Mouse (Mus musculus): ENCODE results near the gene Pigx.
A peak's percentile ranks its signal among the peaks of the same experiment; 100 is the strongest.

Gene Pigx

DNA sequence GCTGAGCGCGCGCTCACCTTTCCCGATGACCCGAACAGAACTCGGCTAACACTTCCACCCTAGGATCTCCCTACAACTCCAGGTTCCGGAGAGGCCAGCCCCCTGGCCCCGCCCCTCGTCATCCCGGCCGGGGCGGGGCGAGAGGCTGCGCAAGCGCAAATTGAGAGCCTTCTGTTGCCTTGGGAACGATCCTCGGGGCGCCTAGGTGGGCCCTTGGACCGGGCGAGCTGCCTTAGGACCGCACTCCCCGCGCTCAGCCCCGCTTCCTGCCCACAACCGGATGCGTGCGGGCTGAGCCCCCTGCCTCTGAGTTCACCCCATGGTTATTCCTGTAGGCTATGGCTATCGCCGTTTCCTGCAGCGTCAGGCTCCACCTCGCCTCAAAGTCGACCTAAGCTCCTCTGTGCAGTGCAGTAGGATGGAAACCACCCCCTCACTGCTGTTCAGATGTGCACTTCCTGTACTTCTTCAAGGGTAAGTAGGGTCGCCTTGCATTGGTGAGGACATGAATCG, at the start of gene Pigx, which contains the start of gene Cep19:
Gene Pigx, minus strand, starts transcription at position 103 of the 513 bp plus-strand sequence.
Gene Cep19, plus strand, starts transcription at position 163 of the 513 bp plus-strand sequence.
- DNase-seq (ENCODE audit: low spot score) = peak; percentile 92

DNA sequence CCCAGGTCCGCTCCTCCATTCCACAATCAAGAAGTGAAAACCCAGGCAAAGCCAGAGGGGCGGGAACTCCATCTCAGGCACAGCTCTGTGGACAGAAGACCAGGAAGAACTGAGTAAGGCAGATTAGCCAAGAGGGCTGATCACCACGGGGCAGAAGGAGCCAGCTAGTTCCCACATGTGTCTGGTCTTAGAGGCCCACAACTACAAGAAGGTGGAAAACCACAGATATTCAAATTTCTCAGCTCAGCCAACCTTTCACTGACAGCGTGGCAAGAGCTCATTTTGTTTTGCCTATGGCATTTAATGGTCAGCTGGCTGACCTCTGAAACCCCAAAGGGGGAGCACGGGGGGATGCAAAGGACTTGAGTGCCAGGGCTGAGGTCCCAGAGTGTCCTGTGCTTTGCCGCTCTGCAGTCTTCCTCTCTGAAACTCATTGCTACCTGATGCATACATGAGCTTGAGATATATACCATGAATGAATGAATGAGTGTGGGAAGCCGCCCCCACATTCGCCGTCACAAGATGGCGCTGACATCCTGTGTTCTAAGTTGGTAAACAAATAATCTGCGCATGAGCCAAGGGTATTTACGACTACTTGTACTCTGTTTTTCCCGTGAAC, 48.2 kb upstream of the Pigx start:
- no peak for DNase-seq (ENCODE audit: low spot score)

DNA sequence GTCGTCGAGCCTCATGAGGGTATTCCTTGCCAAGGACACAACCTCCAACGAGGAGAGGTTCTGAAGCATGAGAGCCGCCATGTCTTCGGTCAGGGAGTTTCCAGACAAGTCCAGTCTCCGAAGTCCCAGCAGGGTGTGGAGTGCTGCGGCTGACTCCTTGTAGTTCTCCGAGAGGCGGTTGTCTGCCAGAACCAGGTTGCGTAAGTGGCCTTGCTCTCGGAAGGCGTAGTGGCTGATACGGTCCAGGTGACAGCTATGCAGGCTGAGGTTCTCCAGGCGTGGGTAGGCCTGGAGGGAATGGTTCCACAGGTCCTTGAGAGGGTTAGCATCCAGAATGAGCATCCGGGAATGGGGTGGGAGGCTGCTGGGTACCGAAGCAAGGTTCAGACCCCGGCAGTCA, 45.1 kb upstream of the Pigx start:
- DNase-seq (ENCODE audit: low spot score) = no peak

DNA sequence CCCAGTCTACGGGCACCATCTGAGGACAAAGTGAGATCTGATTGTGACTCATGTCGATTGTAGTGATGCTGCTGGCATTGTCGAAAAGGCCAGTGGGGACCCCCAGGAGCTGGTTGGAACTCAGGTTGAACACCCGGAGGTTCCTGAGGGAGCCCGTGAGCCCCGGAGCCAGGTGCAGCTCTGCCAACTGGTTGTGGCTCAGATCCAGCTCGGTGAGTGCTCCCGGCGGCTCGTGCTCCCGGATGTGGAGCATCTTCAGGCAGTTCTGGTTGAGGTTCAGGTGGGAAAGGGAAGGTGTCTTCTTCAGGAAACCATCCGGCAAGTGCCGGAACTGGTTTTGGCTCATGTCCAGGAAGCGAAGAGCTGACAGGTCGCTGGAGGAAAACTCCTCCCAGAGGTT, 44.2 kb upstream of the Pigx start:
- DNase-seq (ENCODE audit: low spot score) = no peak

DNA sequence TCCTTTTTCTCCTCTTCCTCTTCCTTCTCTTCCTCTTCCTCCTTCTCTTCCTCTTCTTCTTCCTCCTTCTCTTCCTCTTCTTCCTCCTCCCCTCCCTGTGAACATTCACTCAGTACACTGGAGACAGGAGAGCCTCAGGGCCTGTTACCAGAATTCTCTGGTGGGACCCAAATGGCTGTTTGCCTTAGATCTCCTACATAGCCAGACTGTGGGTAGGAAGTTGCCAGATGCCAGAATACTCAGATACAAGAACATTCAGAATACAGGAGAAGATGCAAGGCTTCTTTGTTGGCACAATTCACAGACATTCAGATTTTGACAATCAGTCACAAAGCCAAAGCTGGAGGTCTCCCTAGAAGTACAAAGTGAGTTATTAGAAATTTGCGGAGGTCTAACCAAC, 39.4 kb upstream of the Pigx start:
- DNase-seq (ENCODE audit: low spot score) = no peak

DNA sequence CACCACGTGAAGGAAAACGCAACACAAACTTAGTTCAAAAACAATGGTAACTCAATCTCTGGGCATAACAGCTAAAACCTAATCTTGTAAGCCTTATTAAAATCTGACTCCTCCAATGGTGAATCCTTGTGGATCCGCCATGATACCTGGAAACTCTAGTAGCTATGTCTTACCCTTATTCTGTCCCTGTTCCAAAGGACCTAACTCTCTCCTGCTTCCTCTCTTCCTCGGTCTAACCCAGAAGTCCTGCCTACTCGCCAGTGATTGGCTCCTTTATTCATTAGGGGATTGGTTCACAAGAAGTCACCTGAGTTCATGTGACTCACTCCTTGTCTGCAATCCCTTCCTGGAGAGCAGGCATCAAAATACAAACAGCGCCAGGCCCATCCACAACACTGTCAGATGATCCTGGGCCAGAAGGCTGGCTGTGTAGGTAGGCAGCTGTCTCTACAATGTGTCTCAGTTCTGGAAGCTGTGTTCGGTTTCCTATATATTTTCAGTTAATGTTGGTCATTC, 36.4 kb upstream of the Pigx start:
- no peak for DNase-seq (ENCODE audit: low spot score)

DNA sequence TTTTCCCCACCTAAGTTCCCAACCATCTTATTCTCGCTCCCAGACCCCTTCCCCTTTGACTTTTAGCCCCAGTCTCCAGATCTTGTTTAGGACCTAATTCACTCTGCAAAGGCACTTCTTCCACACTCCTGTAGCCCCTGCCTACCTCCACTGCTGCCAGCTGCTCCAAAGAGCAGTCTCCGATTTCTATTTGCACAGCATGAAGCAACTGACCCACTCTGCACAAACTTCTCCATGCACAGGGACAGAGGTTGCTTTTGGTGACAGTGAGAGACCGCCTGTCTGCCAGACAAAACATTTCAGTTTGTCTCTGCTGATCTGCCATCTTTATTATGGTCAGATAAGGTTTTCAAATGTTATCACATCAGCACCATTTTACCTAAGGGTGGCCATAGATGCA, 33.6 kb upstream of the Pigx start:
- DNase-seq (ENCODE audit: low spot score) = no peak

DNA sequence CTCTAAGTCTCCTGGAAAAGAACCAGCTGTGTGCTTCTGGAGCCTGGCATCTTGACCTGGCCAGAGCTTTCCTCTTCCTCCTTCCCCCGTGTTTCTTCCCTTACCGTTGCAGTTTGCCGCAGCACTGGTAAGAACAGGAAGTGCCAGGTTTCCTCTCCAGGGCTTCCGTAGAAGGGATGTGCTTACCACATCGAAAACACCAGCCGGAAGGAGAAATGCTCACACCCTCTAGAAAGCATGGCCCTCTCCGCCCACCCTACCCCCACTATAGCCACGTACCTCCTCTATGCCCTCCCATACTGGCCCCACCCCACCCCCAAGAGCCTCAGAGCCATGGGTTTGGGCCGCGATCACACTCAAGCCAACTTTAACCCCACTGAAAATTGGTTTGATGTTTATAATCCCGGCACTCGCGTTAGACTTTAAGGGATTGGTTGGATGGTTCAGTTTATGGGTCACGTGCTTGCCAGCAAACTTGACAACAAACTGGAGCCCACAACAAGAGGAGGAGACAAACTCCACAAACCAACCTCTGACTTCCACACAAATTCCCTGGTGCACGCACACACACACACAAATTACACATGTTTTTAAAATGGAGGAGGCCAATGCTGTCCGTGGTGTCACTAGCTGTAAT, 30.8 kb upstream of the Pigx start:
- no peak for DNase-seq (ENCODE audit: low spot score)

DNA sequence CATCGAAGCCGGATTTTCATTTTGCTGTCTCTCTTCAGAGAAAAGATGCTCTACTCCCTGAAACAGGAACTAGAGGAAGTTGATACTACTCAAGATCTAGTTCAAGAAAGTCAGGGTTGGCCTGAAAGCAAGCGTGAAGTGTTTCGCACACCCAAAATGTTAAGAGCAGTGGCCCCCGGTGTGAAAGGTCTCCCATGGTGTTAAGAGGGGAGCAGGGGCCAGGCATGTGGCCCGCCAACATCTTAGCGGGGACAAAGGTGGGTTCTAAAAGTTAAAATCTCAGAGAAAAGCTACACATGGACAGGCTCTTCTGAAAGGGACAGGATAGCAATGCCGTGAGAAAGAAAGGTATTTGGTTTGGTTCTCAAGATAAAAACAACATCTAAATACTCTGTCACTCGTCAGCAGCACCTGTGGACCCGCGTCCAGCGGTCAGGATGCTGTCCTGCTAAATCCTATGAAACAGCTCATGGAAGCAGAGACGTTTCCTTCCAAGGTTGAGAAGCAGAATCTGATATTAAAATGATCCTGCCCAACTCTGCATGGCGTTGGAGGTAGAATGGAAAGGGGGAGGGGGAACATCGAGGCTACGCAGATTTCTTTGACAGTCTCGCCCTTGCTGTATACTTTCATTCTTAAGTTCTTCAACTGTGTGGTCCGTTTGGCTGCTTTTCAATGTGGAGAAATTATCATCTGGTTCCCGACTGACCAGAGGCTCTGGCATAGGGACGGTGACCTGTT, 30.1 kb upstream of the Pigx start:
- no peak for DNase-seq (ENCODE audit: low spot score)

DNA sequence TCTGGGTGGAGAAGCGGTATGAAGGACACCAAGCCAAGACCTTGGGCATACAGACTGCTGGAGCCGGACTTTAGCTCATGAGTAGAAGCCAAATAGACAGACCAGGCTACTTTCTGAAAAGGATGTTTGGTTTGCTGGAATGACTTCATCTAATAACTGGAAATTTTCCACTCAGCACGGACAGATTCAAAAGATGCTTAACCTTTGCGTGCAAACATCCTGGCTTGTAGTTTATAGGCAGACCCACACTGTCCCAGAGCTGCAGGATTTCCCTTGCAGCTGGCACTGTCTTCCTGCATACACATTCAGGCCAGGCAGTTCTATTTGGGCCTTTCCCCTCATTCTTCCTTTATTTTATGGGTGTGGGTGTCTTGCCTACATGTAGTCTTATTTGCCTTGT, 27.5 kb upstream of the Pigx start:
- DNase-seq (ENCODE audit: low spot score) = no peak

DNA sequence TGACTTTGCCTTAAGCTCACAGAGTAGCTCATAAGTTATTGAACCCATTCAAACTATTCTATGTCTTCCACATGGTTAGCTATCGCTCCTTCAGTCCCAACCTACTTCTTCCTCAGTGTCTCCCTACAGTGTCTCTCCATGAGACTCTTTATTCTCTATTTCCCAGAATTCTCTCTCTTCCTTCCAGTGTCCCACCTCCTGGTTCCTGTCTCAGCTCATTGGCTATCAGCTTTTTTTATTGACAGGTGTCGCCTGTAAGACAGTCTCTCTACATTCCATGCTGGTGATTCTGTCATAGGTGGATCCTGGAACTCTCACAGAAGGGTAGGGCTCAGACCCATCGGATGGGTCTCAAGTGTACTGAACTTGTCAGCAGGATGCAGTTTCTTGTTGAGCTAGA, 25.8 kb upstream of the Pigx start:
- DNase-seq (ENCODE audit: low spot score) = no peak

DNA sequence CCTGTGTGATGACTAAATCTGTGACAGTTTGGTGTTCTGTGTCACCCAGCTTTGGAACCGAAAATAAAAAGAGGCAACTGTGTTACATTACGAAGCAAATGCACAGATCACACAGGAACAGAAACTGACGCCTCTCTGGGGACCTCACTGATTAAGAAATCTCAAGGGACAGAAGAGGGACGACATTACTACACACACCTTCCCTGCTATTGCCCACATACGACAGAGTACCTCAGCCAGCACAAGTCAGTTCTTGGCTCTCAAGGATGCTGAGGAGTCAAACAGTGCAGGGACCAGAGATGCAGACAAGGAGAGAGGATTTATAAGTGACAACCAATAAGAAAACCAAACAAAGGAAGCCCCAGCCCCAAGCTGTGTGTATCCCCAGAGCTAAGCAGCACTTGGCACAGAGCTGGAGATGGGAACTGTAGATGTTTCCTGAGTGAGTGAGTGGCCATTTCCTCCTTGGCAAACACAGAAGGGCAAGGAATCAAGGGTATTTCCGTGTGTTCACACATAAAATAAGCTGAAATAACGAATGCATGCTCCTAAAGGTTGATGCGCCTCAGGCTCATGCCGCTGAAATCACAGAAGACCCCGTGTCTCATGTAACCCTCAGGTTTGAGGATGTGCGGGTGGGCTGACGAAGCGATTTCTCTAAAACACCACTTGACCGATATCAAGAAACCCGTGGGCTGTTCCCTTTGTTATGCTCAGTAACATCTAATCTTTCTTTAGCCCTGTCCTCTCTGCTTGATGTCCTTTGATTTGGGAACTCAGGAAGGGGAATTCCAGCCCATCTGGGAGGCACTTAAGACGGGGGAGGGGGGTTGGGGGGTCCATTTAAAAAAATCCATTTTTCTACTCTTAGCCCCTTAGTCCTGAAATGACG, 25.1 kb upstream of the Pigx start:
- DNase-seq (ENCODE audit: low spot score) = no peak

DNA sequence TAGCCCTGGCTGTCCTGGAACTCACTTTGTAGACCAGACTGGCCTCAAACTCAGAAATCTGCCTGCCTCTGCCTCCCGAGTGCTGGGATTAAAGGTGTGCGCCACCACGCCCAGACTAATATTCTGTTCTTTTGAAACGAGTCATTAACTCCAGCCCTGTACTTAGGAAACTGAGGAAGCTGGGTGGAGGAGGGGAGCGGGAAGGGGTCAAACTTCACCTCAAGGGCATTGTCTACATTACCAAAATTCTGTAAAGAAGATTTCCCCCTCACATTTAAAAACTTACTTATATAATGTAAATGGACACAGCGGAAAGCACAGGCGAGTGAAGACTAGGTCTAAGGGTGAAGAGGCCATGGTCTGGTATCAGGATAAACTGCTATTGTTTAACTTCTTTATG, 24.5 kb upstream of the Pigx start:
- DNase-seq (ENCODE audit: low spot score) = no peak

DNA sequence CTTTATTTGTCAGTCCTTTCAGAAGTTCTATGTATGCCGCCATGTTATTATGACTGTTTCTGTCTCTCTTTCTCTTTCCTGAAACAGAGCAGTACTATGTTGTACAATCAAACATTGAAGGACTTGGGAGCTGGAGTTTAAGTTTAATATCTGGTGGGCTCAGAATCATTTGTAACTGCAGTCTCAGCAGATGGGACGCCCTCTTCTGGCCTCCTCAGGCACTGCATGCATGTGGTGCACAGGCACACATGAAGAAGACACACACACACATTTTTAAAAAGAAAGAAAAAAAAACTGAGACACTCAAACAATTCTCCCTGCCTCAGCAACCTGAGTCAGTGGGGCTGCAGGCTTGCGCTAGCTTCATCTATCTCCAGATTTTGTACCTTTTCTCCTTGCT, 20.9 kb upstream of the Pigx start:
- DNase-seq (ENCODE audit: low spot score) = no peak

DNA sequence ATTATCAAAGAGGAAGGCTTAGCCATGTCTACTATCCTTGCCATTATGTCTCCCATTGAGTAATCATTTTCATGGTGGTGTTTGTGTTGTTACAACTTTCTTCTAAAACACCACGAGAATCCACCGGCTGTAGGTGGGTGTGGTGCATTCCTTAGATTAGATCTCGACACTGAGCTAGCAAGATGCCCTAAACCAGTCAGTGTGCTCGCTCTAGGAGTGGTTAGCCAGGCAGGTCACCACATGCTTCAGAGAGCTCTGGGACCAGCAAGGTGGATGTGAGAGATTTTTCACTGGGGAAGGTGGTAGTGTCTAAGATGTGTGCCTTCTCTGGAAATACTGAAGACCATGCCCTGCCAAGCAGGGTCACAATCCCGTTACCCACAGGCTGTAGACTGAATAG, 16.6 kb upstream of the Pigx start:
- no peak for DNase-seq (ENCODE audit: low spot score)

DNA sequence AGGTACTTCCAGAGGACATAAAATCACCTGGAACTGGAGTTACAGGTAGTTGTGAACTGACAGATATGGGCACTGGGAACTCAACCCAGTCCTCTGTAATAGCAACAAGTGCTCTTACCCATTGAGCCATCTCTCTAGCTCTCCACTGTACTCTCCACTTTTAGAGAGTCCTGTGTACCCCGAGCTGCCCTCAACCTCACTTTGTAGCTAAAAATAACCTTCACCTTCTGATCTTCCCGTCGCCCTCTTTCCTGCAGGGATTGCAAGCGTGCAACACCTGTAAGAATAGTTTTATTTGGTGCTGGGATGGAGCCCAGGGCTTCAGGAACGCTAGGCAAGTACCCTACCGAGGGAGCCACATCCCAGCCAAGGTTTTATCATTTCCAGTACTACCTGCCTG, 16.2 kb upstream of the Pigx start:
- DNase-seq (ENCODE audit: low spot score) = no peak

DNA sequence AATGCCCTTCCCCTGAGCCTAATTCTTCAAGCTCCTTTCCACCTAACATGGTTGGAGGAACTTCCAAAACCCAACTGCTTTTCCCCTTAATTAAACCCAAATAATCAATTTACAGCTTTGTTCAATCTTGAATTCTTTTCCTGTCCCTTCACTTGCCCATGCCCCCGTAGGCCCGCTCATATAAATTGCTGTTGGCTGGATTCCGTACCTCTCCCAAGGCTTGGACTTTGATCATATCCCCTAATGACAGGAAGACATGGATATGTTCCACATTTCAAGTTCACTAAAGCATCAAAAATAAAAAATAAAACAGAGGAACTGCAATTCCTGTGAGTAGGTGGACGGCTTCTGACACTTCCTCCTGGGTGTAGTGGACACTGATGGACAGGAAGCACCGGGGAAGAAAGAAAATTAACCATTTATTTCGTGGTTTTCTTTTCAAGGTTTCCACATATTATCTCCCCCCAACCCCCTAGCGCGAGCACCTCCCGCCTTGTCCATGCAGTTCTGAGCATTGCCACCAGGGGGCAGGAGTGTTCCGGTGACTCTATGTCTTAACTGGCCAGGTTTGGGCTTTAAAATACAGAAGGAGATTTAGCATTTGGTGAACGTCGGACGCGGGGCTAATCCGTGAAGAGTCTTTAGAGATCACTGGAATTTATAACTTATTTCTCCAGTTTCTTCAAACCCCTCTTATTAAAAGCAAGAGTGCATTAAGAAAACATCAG, 15.6 kb upstream of the Pigx start:
- peak; percentile 77 for DNase-seq (ENCODE audit: low spot score)

DNA sequence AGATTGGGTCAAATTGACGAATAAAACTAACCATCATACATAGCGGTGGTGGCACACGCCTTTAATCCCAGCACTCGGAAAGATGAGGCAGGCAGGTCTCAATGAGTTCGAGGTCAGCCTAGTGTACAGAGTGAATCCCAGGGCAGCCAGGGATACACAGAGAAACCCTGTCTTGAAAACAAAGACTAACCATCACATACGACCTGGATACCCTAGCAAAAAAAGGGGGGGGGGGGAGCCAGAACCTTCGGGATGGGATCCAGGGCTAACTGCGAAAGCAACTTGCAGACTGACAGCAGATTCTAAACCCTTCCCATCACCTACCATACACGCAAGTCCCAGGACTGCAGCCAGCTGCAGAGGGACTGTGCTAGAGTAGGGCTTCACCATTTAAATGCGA, 14.9 kb upstream of the Pigx start:
- no peak for DNase-seq (ENCODE audit: low spot score)

DNA sequence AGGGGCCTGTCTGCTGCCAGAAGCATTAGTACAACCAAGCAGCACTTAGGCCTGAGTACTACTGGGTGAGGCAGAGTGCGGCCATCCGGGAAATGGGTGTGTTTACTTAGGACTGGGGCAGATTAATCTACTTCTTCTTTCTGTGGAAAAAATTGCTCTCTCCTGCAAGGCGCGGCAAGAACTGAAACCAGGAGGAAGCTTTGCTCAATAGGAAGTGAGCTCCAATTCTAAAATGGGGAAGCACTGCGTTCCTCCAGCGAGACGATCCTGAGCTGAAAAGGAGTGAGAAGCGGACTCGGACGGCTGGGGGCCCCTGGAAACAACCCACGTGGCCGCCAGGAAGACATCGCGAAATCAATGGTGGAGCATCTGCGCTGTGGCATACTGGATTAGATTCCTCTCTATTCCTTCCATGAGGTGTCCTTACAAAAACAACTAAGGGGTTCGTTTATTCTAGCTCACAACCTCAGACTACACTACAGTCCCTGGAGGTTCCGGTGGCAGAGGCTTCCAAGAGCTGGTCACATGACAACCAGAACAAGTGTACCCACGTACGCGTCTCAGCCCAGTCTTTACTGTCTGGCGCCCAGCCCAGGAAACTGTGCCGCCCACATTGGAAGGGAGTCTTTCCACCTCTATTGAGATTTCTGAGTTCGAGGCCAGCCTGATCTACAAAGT, 14.1 kb upstream of the Pigx start:
- peak; percentile 25 for DNase-seq (ENCODE audit: low spot score)

DNA sequence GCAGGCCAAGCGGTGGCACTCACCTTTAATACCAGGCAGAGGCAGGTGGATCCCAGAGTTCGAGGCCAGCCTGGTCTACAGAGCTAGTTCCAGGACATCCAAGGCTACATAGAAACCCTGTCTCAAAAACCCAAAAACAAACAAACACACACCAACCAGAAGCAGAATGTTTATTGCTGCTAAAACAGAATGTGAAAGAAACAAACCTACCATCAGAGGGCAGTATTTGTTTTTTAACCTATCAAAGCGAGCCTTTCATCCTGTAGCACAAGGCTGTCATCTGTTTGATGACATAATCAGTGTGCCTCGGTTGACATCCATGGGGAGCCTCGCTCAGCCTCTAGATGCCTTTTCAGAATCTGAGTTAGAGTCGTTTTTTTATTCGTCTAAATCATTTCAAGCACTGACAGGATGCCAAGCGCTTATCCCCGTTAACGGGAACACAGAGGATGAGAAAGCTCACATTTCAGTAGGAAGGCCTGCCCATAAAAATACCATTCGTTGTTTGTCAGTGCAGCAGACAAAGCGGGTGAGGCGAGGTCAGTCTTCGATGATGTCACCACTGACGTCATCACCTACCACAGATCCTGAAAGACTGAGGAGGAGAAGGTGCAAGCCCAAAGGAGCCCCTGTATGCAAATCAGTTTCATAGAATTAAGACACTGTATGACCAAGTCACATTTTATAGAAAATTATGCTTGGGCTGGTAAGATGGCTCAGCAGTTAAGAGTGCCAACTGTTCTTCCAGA, 11.6 kb upstream of the Pigx start:
- no peak for DNase-seq (ENCODE audit: low spot score)

Data from ovary, postnatal 36 days (tissue).